Mouse (Mus musculus) layer of hippocampus, postnatal 36 days (tissue): Measurements from ENCODE around the gene Ifitm10. TPM values are rescaled to one million over a fixed set of nuclear protein-coding genes. Genes with fewer than 3 reads are reported as not detected.

ENCODE experiments used
- total RNA-seq, 2 experiments: library from RNA; stranded (reverse); gene quantifications; 2 replicates each; pipeline ENCODE4 v1.2.3; 2021

Gene Ifitm10
- total RNA-seq, 2 experiments from 2014 or later = 34.2 to 35.7 TPM

Other genes with a start within 250 kb of the Ifitm10 start
- not detected for gene Gm39115, start 237.7 kb downstream of the Ifitm10 start, total RNA-seq
- not detected for gene Gm45337, start 229.1 kb downstream of the Ifitm10 start, total RNA-seq
- gene Gm29735, start 216.6 kb downstream of the Ifitm10 start, total RNA-seq = not detected
- not detected for gene Gm4553, start 208.0 kb downstream of the Ifitm10 start, total RNA-seq
- not detected for gene Krtap5-2, start 197.7 kb downstream of the Ifitm10 start, total RNA-seq
- gene Gm10153, start 183.4 kb downstream of the Ifitm10 start, total RNA-seq = not detected
- gene Krtap5-3, start 172.4 kb downstream of the Ifitm10 start, total RNA-seq = not detected
- not detected for gene Gm7579, start 161.9 kb downstream of the Ifitm10 start, total RNA-seq
- not detected for gene Krtap5-5, start 143.8 kb downstream of the Ifitm10 start, total RNA-seq
- gene Gm40460, start 132.7 kb downstream of the Ifitm10 start, total RNA-seq = not detected
- gene Gm2431, start 115.4 kb downstream of the Ifitm10 start, total RNA-seq = not detected
- gene Gm4559, start 99.4 kb downstream of the Ifitm10 start, total RNA-seq = not detected
- gene Krtap5-1, start 76.6 kb downstream of the Ifitm10 start, total RNA-seq = not detected
- not detected for gene Krtap5-4, start 70.2 kb downstream of the Ifitm10 start, total RNA-seq
- gene Gm49369, start 8.9 kb upstream of the Ifitm10 start, total RNA-seq = not detected
- 100 to 1,000 TPM; 289 to 292 TPM for gene Ctsd, start 14.3 kb upstream of the Ifitm10 start, total RNA-seq
- not detected for gene Syt8, start 61.1 kb upstream of the Ifitm10 start, total RNA-seq
- gene Tnni2, start 68.1 kb upstream of the Ifitm10 start, total RNA-seq = not detected
- 1 to 10 TPM; 1.2 to 3.4 TPM for gene Lsp1, start 87.1 kb upstream of the Ifitm10 start, total RNA-seq
- not detected for gene Tnnt3, start 125.1 kb upstream of the Ifitm10 start, total RNA-seq
- gene Mrpl23, start 158.9 kb upstream of the Ifitm10 start, total RNA-seq = 10 to 100 TPM in 1 of 2 experiments, 1 to 10 TPM in 1; 4.8 to 13.8 TPM